Mouse (Mus musculus) cerebellum, adult 9-10 months (tissue): Measurements from ENCODE around the gene Hpdl.

Experiments
- DNase-seq: peaks from one replicate; pipeline ENCODE4 v3.0.0; 2022

The Hpdl gene

GRCm38 (mm10) chr4:116796442-116797110 is 24.9 kb downstream of the Hpdl start:
- no peak for DNase-seq

DNA sequence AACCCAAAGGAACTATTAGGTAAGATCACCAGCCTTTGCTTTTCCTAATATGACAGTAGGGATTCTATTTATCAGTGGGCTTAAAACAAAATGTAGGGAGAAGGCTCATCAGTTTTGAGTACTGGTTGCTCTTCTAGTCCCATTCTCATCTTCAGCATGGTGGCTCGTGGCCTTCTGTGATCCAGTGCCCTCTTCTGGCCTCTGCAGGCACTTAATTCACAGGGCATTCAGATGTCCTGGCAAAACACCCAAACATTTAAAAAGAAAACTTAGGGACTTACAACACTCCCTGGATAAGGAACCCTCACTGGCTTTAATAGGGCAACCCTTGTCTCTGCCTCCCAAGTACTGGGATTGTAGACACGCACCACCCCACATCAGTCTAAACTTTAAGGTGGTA is 27.2 kb downstream of the Hpdl start:
- DNase-seq, result no peak

DNA sequence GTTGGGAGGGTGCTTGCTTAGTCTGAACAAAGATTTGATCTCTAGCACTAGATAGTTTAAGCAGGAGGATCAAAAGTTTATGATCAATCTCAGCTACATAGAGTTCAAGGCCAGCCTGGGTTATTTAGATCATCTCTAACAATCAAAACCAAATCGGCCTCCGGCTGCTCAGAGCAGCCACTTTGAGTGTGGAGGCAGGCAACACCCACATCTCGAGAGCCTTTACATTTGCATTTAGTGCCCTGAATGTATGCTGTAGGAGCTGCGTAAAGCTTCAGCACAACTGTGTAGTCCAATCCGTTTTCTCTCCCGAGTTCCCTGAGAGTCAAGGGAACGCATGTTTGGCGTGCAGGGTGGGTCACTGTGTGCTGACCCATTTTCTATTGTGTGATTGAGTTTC is 29.1 kb downstream of the Hpdl start:
- DNase-seq, result no peak

- DNase-seq, result peak; percentile 94
Measured at GRCm38 (mm10) chr4:116788956-116789355, 32.6 kb downstream of the Hpdl start.

- DNase-seq, result no peak
Measured at GRCm38 (mm10) chr4:116787985-116788760, 33.3 kb downstream of the Hpdl start.

DNA sequence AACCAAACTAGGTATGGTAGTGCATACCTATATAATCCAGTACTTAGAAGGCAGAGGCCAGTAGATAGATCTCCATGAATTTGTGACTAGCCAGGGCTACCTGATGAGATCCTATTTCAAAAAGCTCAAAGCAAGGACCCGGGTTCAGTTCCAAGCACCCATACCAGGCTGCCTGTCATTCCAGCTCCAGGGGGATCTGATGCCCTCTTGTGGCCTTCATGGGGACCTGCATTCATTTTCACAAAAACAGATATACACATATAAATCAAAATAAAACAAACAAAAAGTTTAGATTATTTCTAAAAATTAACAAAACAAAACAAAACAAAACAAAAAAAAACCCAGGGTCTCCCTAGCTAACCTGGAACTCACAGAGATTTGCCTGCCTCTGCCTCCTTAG is 34.9 kb downstream of the Hpdl start:
- no peak for DNase-seq

DNA sequence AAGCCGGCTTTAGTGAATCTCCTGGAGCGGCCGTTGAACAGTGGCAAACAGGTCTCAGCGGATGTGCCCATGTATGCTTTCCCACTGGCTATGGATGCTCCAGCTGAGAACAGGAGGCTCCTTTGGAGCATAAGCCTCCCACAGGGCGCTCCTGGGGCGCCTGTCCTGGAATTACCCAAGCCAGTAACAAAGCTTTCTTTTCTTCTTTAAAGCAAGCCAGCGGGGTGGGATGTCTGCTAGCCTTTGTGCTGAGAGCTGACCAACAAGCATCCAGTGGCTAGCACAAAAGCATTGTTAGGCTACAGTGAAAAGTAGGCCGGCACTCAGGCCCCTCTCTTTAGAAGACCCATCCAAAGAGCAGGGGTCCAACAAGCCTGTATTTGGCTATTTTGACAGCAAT is 39.3 kb downstream of the Hpdl start:
- DNase-seq, result peak; percentile 17

DNA sequence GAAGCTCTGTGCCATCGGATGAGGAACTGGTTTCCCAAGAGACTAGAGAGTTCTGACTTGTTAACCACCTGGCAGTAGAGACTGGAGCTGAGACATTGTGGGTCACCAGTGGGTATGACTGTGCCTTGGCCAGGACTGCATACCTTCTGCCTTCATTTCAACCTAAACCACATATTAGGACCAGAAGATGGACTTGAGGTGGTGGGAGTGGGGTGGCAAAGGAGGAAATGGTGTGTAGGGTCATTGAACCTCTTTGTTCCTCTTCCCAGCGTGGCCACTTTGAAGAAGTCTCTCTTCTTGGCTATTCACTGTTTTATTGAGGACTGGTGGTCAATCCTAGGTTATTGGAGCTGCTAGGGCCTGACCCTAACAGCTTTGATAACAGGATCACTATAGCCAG is 40.1 kb downstream of the Hpdl start:
- DNase-seq, result no peak

DNA sequence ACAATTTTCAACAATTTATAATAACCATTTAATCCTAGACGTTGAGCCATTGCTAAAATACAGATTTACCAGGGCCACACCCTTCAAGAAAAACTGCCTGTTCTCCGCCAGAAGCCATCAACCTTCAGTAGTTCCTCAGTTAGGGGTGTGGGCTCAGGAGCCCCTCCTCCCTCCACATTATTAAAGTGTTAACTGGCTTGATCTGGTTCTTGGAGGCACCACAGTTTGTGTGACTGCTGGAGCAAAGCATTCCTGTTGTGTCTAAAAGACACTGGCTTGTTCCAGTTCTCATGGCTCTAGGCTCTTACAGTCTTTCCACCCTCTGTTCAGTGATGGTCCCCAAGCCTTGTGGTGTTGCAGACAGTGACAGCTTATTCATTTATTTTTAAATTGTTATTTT is 41.0 kb downstream of the Hpdl start:
- DNase-seq, result no peak

DNA sequence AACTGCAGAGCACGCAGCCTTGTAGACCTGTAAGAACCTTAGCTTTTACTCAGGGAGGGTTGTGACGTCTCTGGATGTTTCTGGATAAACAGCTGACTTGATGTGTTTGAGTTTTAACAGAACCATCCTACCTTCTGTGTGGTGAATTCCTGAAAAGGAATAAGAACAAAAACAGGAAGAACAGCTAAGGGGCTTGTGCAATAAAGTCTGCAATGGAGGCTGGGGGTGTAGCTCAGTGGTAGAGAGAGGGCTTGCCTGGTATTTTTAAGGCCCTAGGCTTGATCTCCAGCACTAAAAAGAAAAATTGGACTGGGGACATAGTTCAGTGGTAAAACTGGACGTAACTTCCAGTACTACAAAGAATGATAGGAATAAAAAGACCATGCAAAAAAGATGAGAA is 44.4 kb downstream of the Hpdl start:
- no peak for DNase-seq

- no peak for DNase-seq
Measured at GRCm38 (mm10) chr4:116776391-116776790, 45.1 kb downstream of the Hpdl start.
